Mouse (Mus musculus) myocyte (in vitro differentiated cells): ENCODE data around the gene Dnajc1. TPM values are rescaled to one million over a fixed set of nuclear protein-coding genes. Genes with fewer than 3 reads are reported as not detected.
A peak's percentile ranks its signal among the peaks of the same experiment; 100 is the strongest.

Experiments used
- H3K27me3 ChIP-seq: one replicate; pipeline ENCODE4 v1.6.1; 2011; ENCODE audit not compliant: control insufficient read depth, insufficient read depth, insufficient read length
- H3K36me3 ChIP-seq: one replicate; pipeline ENCODE4 v1.6.1; 2011; ENCODE audit not compliant: control insufficient read depth, insufficient read depth
- H3K4me2 ChIP-seq: one replicate; pipeline ENCODE4 v1.6.1; 2011; ENCODE audit warnings: low read depth, control low read depth
- H3K4me3 ChIP-seq: one replicate; pipeline ENCODE4 v1.5.1; 2011; ENCODE audit warnings: mild to moderate bottlenecking, control low read depth, moderate library complexity
- H3K79me2 ChIP-seq: one replicate; pipeline ENCODE4 v1.6.1; 2011; ENCODE audit not compliant: control insufficient read depth, insufficient read depth
- H3ac ChIP-seq: one replicate; pipeline ENCODE4 v1.6.1; 2011; ENCODE audit not compliant: control insufficient read depth, insufficient read length
- CEBPB ChIP-seq: IDR thresholded peaks from 2 replicates; pipeline ENCODE4 v1.6.1; 2011; ENCODE audit warnings: mild to moderate bottlenecking, moderate library complexity; ENCODE audit not compliant: poor library complexity, insufficient read depth, severe bottlenecking
- E2F4 ChIP-seq: IDR thresholded peaks from one replicate; pipeline ENCODE4 v1.6.1; 2011; ENCODE audit warnings: mild to moderate bottlenecking, control low read depth, moderate library complexity; ENCODE audit not compliant: insufficient read depth
- MYOD1 ChIP-seq, 3 experiments: IDR thresholded peaks; one replicate each; pipeline ENCODE4 v1.6.1; 2011; ENCODE audit warnings: control low read depth in 2 of 3, low read depth in 2 of 3, mild to moderate bottlenecking in 2 of 3, moderate library complexity in 1 of 3; ENCODE audit not compliant: insufficient read length in 2 of 3, control insufficient read depth in 1 of 3
- MYOG ChIP-seq, 3 experiments: IDR thresholded peaks; one replicate each; pipeline ENCODE4 v1.6.1; 2011; ENCODE audit warnings: control low read depth in 2 of 3, low read depth in 2 of 3, mild to moderate bottlenecking in 2 of 3; ENCODE audit not compliant: insufficient read length in 2 of 3, control insufficient read depth in 1 of 3, insufficient read depth in 1 of 3
- POLR2A ChIP-seq: IDR thresholded peaks from one replicate; pipeline ENCODE4 v1.6.1; 2011; ENCODE audit warnings: low read depth, mild to moderate bottlenecking, control low read depth, moderate library complexity; ENCODE audit not compliant: insufficient read length
- POLR2AphosphoS2 ChIP-seq: IDR thresholded peaks from one replicate; pipeline ENCODE4 v1.6.1; 2011; ENCODE audit warnings: low read depth, control low read depth; ENCODE audit not compliant: insufficient read length
- REST ChIP-seq: IDR thresholded peaks from one replicate; pipeline ENCODE4 v1.6.1; 2011; ENCODE audit warnings: mild to moderate bottlenecking, control low read depth, moderate library complexity; ENCODE audit not compliant: insufficient read depth, insufficient read length
- SRF ChIP-seq: IDR thresholded peaks from one replicate; pipeline ENCODE4 v1.6.1; 2011; ENCODE audit warnings: low read depth; ENCODE audit not compliant: control insufficient read depth, insufficient read length
- TCF12 ChIP-seq: IDR thresholded peaks from one replicate; pipeline ENCODE4 v1.6.1; 2011; ENCODE audit warnings: mild to moderate bottlenecking, control low read depth; ENCODE audit not compliant: poor library complexity, insufficient read depth, severe bottlenecking
- TCF3 ChIP-seq: IDR thresholded peaks from one replicate; pipeline ENCODE4 v1.6.1; 2011; ENCODE audit warnings: low read depth, control low read depth; ENCODE audit not compliant: insufficient read length
- USF1 ChIP-seq: IDR thresholded peaks from one replicate; pipeline ENCODE4 v1.6.1; 2011; ENCODE audit warnings: low read depth, mild to moderate bottlenecking, control low read depth, moderate library complexity
- polyA plus RNA-seq: library from polyadenylated mRNA; unstranded; fragments of >200 nt; fragmentation: generic; extraction: Trizol; gene quantifications from one replicate; pipeline ENCODE4 v1.2.1, GENCODE M21; 2012; ENCODE audit warnings: missing spikeins

Gene Dnajc1
- polyA plus RNA-seq, 1 experiment = 9.3 TPM

DNA sequence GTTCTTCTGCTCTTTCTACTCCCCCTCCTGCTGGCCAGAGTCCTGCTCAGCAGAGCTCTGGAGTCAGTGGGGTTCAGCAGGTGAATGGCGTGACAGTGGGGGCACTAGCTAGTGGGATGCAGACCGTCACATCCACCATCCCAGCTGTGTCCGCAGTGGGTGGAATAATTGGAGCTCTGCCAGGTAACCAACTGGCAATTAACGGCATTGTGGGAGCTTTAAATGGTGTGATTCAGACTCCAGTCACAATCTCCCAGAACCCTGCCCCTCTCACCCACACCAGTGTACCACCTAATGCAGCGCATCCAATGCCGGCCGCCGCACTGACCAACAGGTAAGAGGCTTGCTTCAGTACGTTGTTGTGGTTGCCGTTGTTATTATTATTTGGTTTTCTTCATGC, 185.8 kb downstream of the Dnajc1 start:
- Histone ChIP-seq H3K79me2 (no peaks in the 10 kb centered on the region), H3K4me3 (no peak overlapping the region), H3K36me3 (peaks cover 46% of the 10 kb centered on the region), H3K27me3 (no peaks in the 10 kb centered on the region), H3K4me2 (no peak overlapping the region), H3ac (no peak overlapping the region)
- TF ChIP-seq POLR2AphosphoS2 (peak; percentile 44), REST (no peak)

DNA sequence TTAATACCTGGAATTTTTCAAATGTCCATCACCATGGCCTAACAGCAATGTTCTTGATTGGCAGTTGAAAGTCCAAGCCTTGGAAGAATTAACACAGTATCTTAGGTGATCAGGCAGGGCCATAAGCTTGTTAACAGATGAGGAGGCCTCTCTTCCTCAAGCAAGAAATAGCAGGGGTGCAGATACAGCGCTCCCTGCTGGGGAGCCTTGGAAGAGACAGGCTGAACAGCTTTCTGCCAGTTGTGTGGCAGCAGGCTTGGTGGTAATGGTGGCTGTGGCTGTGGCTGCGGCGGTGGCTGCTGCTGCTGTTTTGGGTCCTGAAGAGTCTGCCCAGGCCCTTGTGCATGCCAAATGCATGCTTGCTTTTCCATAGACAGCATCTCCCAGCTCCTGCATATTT, 187.5 kb downstream of the Dnajc1 start:
- no peaks in the 10 kb centered on the region for H3K27me3 ChIP-seq
- no peak overlapping the region for H3ac ChIP-seq
- no peak overlapping the region for H3K4me3 ChIP-seq

DNA sequence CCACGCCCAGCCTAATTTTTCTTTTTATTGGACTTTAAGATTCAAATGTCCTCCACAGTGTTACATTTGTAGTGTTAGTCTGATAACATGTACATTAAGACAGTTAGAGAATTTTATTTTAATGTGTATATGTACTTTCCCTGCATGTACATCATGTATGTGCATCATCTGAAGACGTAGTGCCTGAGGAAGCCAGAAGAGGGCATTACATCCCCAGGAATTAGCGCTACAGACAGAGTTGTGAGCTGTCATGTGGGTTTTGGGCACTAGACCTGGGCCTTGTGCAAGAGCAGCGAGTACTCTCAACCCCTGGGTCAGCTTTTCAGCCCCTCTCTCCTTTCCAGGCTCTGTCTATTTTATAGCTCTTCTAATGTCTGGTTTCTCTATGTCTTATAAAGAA, 189.7 kb downstream of the Dnajc1 start:
- Histone ChIP-seq H3K36me3 (peaks cover 48% of the 10 kb centered on the region), H3K4me2 (no peak overlapping the region), H3K4me3 (no peak overlapping the region), H3ac (no peak overlapping the region), H3K27me3 (no peaks in the 10 kb centered on the region), H3K79me2 (no peaks in the 10 kb centered on the region)
- no peak for TF ChIP-seq TCF12
- no peak for TF ChIP-seq REST
- TF ChIP-seq E2F4 = no peak
- no peak for TF ChIP-seq USF1
- TF ChIP-seq MYOG (IDR thresholded peaks at IDR 0.05; ENCODE audit: control insufficient read depth in 1 of 3, insufficient read depth in 1 of 3, insufficient read length in 2 of 3, low read depth in 2 of 3) = no peak
- no peak for TF ChIP-seq POLR2AphosphoS2
- no peak for TF ChIP-seq SRF
- TF ChIP-seq CEBPB = no peak
- TF ChIP-seq MYOD1 (IDR thresholded peaks at IDR 0.05; ENCODE audit: control insufficient read depth in 1 of 3, insufficient read length in 2 of 3, low read depth in 2 of 3) = no peak

More for the DNA sequence above, 187.5 kb downstream of the Dnajc1 start:
- peaks cover 45% of the 10 kb centered on the region for H3K36me3 ChIP-seq
- H3K4me2 ChIP-seq = no peak overlapping the region
- H3K79me2 ChIP-seq = no peaks in the 10 kb centered on the region
- TF ChIP-seq POLR2AphosphoS2 (peak; percentile 48), TCF3 (no peak), MYOD1 (IDR thresholded peaks at IDR 0.05; ENCODE audit: control insufficient read depth in 1 of 3, insufficient read length in 2 of 3, low read depth in 2 of 3) (no peak)

GRCm38 (mm10) chr2:18201820-18202462, 190.7 kb downstream of the Dnajc1 start:
- H3K27me3 ChIP-seq = no peaks in the 10 kb centered on the region
- no peak overlapping the region for H3K4me3 ChIP-seq
- no peak overlapping the region for H3K4me2 ChIP-seq
- TF ChIP-seq POLR2AphosphoS2 (no peak), USF1 (no peak), CEBPB (no peak), MYOD1 (IDR thresholded peaks at IDR 0.05; ENCODE audit: control insufficient read depth in 1 of 3, insufficient read length in 2 of 3, low read depth in 2 of 3) (no peak), E2F4 (no peak), REST (no peak), POLR2A (no peak), TCF12 (no peak), TCF3 (no peak), SRF (no peak), MYOG (IDR thresholded peaks at IDR 0.05; ENCODE audit: control insufficient read depth in 1 of 3, insufficient read depth in 1 of 3, insufficient read length in 2 of 3, low read depth in 2 of 3) (no peak)
- H3K79me2 ChIP-seq = no peaks in the 10 kb centered on the region
- no peak overlapping the region for H3ac ChIP-seq
- H3K36me3 ChIP-seq = peaks cover 57% of the 10 kb centered on the region

DNA sequence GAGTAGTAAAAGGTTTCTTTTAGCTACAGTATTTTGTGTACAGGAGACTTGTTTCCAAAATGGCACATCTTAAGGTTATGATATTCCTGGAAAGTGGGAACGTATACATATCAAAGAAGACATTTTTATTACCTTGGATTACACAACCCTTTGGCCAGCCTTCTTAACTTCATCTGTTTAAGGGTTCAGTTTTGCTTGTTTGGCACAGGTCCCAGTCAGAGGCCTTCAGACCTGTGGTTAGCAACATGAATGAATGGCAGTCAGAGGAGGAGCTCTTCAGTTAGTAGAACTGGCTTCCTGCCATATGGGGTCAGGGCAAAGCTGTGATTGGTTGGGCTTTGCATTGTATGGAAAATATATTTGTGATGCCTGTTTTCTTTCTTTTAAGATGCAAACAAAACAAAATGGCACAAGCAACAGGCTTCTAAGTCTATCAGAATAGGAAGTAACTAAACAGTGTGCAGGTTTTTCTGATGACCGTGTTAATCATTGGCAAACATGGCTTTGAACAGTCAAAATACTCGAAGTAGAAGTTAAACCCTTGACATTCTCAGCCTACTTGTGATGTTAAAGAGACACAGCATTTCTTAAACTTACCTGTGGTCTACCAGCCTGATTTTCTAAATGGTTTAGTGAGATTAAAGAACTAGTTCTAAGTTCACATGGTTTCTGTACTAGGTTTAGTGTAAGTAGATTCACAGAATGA, 196.8 kb downstream of the Dnajc1 start:
- Histone ChIP-seq H3K27me3 (no peaks in the 10 kb centered on the region), H3K4me3 (no peak overlapping the region), H3K36me3 (peaks cover 32% of the 10 kb centered on the region), H3K4me2 (no peak overlapping the region), H3ac (no peak overlapping the region), H3K79me2 (no peaks in the 10 kb centered on the region)
- TF ChIP-seq CEBPB = peak; percentile 88
- no peak for TF ChIP-seq REST
- TF ChIP-seq E2F4 = no peak
